Mouse (Mus musculus) small intestine, adult 2 months (tissue): Measurements from ENCODE around the gene Zbtb40. TPM values are rescaled to one million over a fixed set of nuclear protein-coding genes. Genes with fewer than 3 reads are reported as not detected.

ENCODE experiments used
- H3K27ac ChIP-seq: fragments of 200-500 bp; 2 replicates; pipeline ENCODE4 v1.5.1; 2012; ENCODE audit warnings: low read depth, low read length, control low read depth, inconsistent platforms; ENCODE audit not compliant: insufficient read depth
- H3K27me3 ChIP-seq: fragments of 200-500 bp; 2 replicates; pipeline ENCODE4 v1.6.1; 2012; ENCODE audit warnings: mild to moderate bottlenecking, moderate library complexity, low read length, inconsistent platforms; ENCODE audit not compliant: control insufficient read depth, insufficient read depth
- H3K36me3 ChIP-seq: fragments of 200-500 bp; 2 replicates; pipeline ENCODE4 v1.6.1; 2012; ENCODE audit warnings: mild to moderate bottlenecking, low read length, control low read depth, inconsistent platforms; ENCODE audit not compliant: control insufficient read depth, insufficient read depth
- H3K4me1 ChIP-seq: fragments of 200-500 bp; 2 replicates; pipeline ENCODE4 v1.6.1; 2012; ENCODE audit warnings: low read length, inconsistent platforms, mixed read lengths; ENCODE audit not compliant: control insufficient read depth, insufficient read depth, insufficient read length
- H3K4me3 ChIP-seq: fragments of 200-500 bp; 2 replicates; pipeline ENCODE4 v1.5.1; 2012; ENCODE audit warnings: low read depth, mild to moderate bottlenecking, control low read depth, inconsistent platforms, low read length, moderate library complexity
- CTCF ChIP-seq: fragments of 200-500 bp; IDR thresholded peaks from 2 replicates; pipeline ENCODE4 v1.5.1; 2012; ENCODE audit warnings: low read depth, mild to moderate bottlenecking, control low read depth, inconsistent platforms, low read length, moderate library complexity, mixed read lengths; ENCODE audit not compliant: insufficient replicate concordance, insufficient read length; ENCODE audit errors: extremely low read depth
- POLR2A ChIP-seq: fragments of 200-500 bp; IDR thresholded peaks from 2 replicates; pipeline ENCODE4 v1.6.1; 2012; ENCODE audit warnings: low read depth, mild to moderate bottlenecking, control low read depth, inconsistent platforms, low read length, moderate library complexity
- WGBS: fragments of 180-500 bp; shearing (Covaris S2); methylation state at CpG from one replicate; pipeline ENCODE4 v1.1.7; 2018; 5-methylcytosine and 5-hydroxymethylcytosine counted together
- polyA plus RNA-seq: library from polyadenylated mRNA; depleted of rRNA; stranded (reverse); fragments of >200 nt; gene quantifications from 2 replicates; pipeline ENCODE4 v1.2.3, GENCODE M21; 2012

Zbtb40 gene
- polyA plus RNA-seq, 1 experiment = 9.0 TPM

DNA sequence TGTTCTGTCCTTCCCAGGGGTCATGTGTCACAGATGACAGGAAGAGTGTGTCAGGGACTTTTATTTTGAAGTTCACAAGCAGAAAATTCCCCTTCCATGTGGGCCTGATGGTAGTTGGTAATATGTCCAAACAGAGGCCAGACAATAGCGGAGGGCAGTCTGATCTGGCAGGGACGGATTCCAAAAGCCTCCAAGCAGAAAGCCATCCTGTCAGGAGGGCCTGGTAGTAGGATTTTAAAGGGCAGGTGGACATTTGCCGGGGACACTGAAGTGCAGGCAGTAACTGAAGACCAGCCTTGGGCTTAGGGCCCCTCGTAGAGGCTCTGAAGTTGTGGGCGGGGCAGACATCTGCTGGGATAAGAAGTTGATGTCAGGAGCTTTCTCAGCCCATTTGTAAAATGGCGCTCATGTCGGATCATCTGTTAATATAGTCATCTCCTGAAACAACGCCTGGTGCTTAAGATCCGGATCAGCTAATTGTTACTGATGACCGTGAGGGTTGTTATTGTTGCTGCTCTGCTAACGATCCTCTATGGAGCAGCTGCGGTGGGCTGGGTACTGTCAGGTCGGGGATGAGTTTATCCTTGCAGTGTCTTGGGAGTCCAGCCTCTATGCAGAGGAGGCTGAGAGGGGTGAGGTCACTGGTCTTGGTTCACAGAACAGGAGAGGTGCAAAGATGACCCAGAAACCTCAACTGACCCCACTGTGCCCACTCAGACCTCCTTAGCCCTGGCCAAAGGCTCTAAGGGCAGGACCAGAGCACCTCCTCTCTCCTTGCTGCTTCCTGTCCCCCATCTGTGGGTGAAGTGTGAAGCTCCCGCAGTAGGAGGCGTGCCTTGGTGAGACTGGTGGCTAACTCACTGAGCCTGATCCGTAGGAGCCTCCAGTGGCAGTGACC lies 81.9 kb downstream of the Zbtb40 start:
- Histone ChIP-seq H3K36me3 (no peaks in the 10 kb centered on the region), H3K27me3 (0 out of 2 replicates have a peak, but pooled peaks cover 5% of the 10 kb centered on the region), H3K27ac (no peak overlapping the region), H3K4me3 (no peak overlapping the region), H3K4me1 (no peaks in the 10 kb centered on the region)
- TF ChIP-seq CTCF = no peak
- no peak for TF ChIP-seq POLR2A
- 49% methylated on average over 16 of the region's 16 CpGs for WGBS

DNA sequence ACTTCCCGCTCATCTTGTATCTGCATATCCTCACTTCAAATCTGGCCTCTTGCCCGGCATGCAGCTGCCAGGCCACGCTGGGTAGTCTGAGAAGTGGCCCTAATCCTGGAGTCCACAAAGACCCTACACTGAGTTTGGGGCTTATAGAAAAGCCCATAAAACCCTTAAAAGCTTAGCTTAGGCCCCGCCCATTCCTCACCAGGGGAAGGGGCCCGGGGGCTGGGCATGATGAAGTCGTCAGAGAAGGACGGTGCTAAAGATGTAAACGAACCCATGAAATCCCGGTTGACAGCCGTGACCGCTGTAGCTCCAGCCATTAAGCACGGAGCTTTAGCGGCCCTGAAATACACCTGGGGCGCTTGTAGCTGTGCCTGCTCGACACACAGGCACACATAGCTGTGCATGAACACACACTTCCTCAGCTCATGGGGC lies 83.6 kb downstream of the Zbtb40 start:
- Histone ChIP-seq H3K27ac (no peak overlapping the region), H3K4me3 (no peak overlapping the region), H3K4me1 (no peaks in the 10 kb centered on the region), H3K36me3 (no peaks in the 10 kb centered on the region), H3K27me3 (0 out of 2 replicates have a peak, but pooled peaks cover 8% of the 10 kb centered on the region)
- no peak for TF ChIP-seq POLR2A
- TF ChIP-seq CTCF = no peak
- WGBS = 32% methylated on average over 15 of the region's 15 CpGs

DNA sequence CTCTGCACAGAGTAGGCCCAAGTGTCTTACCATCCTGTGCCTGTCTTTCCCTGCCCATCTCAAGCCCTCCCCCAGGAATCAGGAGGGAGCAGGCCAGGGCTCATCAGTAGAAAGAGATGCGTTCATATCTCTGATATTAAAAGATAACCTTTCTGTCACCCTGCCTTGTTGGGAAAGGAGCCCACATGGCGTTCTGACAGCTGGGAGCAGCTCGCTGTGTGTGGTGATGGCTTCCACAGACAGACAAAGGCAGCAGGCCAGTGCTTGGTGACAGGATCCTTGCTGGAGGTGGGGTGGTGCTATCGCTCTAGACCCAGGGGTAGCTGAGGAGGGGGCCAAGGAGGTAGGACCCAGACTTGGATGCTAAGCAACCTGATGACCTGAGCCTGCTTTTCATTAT lies 86.2 kb downstream of the Zbtb40 start:
- Histone ChIP-seq H3K4me3 (no peak overlapping the region), H3K4me1 (no peaks in the 10 kb centered on the region), H3K27me3 (peaks cover 11% of the 10 kb centered on the region), H3K36me3 (no peaks in the 10 kb centered on the region), H3K27ac (no peak overlapping the region)
- no peak for TF ChIP-seq POLR2A
- no peak for TF ChIP-seq CTCF
- WGBS = 64% methylated on average over 4 of the region's 4 CpGs

DNA sequence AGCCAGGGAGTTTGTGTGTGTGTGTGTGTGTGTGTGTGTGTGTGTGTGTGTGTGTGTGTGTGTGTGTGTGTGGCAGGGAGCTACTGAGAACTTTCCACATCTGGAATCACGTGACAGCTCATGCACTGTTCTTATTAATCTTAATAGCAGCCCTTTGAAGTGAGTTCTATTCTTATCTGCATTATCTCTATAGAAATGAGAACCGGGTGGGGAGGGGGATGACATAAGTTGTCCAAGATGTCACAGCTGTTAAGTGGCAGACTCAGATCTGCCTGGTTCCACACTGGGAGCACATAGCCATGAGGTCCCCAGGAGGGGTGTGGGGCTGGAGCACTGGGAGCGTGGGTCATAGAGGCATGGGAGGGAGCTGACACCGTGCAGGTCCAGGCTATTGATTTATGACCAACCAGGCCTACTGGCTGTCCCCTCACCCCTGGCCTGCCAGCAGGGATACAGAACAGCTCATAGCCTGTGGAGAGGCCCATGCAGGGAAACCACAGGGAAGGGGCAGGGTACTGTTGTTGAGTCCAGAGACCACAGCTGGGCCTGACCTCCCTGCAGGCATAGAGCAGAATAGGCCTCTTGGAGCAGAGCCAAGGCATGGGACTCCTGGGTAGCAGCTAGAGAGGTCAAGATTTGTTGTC lies 86.8 kb downstream of the Zbtb40 start:
- Histone ChIP-seq H3K27ac (no peak overlapping the region), H3K36me3 (no peaks in the 10 kb centered on the region), H3K4me3 (no peak overlapping the region), H3K27me3 (peaks cover 13% of the 10 kb centered on the region), H3K4me1 (no peaks in the 10 kb centered on the region)
- TF ChIP-seq POLR2A = no peak
- TF ChIP-seq CTCF = no peak
- WGBS = 14% methylated on average over 4 of the region's 4 CpGs

GRCm38 (mm10) chr4:136960581-136960980 lies 88.0 kb downstream of the Zbtb40 start:
- WGBS = 67% methylated on average over 9 of the region's 9 CpGs
- Histone ChIP-seq H3K4me3 (no peak overlapping the region), H3K36me3 (no peaks in the 10 kb centered on the region), H3K4me1 (no peaks in the 10 kb centered on the region), H3K27ac (no peak overlapping the region), H3K27me3 (peaks cover 24% of the 10 kb centered on the region)
- TF ChIP-seq CTCF (no peak), POLR2A (no peak)

DNA sequence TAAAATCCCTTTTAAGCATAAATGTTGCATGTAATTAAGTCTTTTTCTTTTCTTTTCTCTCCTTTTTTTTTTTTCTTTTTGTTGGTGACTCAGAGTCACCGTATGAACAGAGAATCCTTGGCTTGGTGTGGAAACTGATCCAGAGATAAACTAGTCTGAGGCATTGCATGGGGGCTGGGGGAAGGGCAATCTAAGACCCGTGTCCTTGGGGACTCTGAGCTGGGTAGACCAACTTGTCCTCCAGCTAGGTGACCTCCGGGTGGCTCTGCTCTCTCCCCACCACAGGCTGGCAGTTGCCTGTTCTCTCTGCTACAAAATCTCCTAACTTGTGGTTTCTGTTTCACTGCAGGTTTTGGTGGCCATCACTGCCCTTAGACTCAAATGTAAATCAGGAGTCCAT lies 88.5 kb downstream of the Zbtb40 start:
- no peaks in the 10 kb centered on the region for H3K4me1 ChIP-seq
- TF ChIP-seq CTCF (no peak), POLR2A (no peak)
- peaks cover 30% of the 10 kb centered on the region for H3K27me3 ChIP-seq
- H3K36me3 ChIP-seq = no peaks in the 10 kb centered on the region
- no peak overlapping the region for H3K27ac ChIP-seq
- WGBS = 21% methylated on average over 3 of the region's 3 CpGs
- no peak overlapping the region for H3K4me3 ChIP-seq

DNA sequence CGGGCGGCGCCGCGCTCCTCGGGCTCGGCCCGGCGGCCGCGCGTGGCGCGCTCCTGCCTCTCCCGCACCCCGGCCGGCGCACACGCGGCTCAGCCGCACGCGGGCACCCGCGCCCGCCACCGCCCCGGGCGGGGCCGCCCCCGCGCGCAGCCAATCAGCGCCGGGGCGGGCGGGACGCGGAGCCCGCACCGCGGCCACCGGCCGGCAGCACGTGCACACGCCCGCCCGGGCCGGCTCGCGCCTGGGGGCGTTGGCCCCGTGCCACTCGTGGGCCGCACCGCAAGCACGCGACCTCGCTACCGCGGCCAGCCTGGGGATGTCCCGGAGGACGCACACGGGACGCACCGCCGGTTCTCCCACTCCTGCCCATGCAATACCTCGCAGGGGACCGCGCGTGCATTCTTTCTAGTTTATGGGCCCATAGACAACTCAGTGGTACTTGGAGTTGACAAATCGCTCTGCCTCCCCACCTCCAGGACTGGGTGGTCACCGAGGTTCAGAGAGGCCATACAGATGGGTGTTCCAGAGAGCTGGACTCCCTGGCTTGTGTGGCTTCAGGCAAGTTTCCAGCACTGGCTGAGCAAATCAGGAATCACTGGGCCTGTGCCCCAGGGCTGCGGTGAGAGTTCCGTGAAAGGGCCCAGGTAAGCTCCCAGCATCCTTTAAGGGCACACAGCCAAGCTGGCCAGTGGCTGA lies 91.7 kb downstream of the Zbtb40 start, which contains the start of gene Epha8:
Gene Epha8 (minus strand): TSS at position 66 of the 696 bp plus-strand sequence.
- Histone ChIP-seq H3K36me3 (no peaks in the 10 kb centered on the region), H3K4me1 (no peaks in the 10 kb centered on the region), H3K27ac (no peak within 1 kb of the TSS), H3K4me3 (peak within 1 kb of the TSS; percentile 23; the same call in 1 of the 2 replicates), H3K27me3 (peaks cover 30% of the 10 kb centered on the region)
- TF ChIP-seq CTCF (no peak), POLR2A (no peak)
- 5% methylated on average over 67 of the region's 75 CpGs for WGBS
